20 mouse cellular contexts compared by ENCODE assay signal in the genomic region with DNA sequence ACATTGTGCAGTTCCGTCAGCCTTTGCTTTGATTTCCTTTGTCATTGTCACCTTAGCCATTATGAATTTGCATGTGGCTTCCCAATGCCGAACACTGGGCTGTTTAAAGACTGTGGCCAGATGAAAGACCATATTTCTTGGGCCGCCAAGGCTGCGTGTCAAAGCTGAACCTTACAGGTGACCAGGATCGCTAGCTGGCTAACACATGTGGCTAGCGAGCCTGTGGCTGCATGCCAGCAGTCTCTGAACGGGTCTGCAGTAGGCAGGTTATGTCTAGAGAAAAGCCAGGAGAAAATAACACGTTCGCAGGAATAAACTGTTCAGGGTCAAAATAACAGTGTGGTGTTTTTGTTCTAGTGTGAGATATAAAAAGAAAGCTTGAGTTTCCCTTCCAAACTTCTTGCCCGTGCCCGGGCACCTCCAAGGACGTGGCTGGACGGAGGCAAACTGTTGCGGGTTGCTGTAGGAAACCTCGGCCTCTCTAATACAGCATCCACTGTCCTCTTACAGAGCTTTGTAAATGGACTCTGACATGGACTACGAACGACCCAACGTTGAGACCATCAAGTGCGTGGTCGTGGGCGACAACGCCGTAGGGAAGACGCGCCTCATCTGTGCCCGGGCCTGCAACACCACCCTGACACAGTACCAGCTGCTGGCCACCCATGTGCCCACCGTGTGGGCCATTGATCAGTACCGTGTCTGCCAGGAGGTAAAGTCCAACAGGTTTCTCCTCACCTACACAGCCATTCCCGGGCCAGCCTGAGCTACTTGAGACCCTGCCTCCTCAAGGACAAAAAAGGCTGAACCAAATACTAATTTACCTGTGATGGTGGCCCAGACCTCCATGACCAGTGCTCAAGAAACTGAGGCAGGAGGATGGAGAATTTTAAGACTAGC. TPM values are rescaled to one million over a fixed set of nuclear protein-coding genes. Genes with fewer than 3 reads are reported as not detected.
DNase-seq lines count a peak whose midpoint lies in the region; ATAC-seq and TF ChIP-seq lines count a peak whose summit lies in the region.
"Had no signal": no experiment of that assay in that cellular context is flagged by ENCODE, and none has a peak within 500 bp of the region (broad histone marks: within the 10 kb centered on the region; RNA-seq: fewer than 3 reads in every experiment).

No protein-coding gene starts in this region.

- no peaks in the 10 kb centered on the region for H3K9me3 ChIP-seq in limb, embryonic 13.5 days
- no peaks in the 10 kb centered on the region for H3K9me3 ChIP-seq in limb, embryonic 10.5 days (replicated peaks)
- H3K9me3 ChIP-seq: embryonic facial prominence, embryonic 13.5 days; heart, embryonic 13.5 days; midbrain, embryonic 15.5 days had no signal

- H3K4me1 ChIP-seq in limb, embryonic 13.5 days: peaks cover 23% of the 10 kb centered on the region
- H3K4me1 ChIP-seq in limb, embryonic 10.5 days: peaks cover 14% of the 10 kb centered on the region
- H3K4me1 ChIP-seq: midbrain, embryonic 15.5 days had no signal

- no peak overlapping the region for H3K4me3 ChIP-seq in limb, embryonic 13.5 days
- H3K4me3 ChIP-seq in limb, embryonic 10.5 days: no peak overlapping the region
- H3K4me3 ChIP-seq: embryonic facial prominence, embryonic 13.5 days; heart, embryonic 13.5 days; layer of hippocampus, adult 2 months; midbrain, embryonic 15.5 days had no signal

- no peak for ATAC-seq in limb, embryonic 13.5 days (ENCODE audit: low FRiP score, low read depth)
- ATAC-seq: forebrain, embryonic 14.5 days; midbrain, embryonic 15.5 days had no signal

- WGBS in limb, embryonic 13.5 days: 76% methylated on average over 29 of the region's 29 CpGs
- WGBS in limb, embryonic 10.5 days: 91% methylated on average over 29 of the region's 29 CpGs

- no peaks in the 10 kb centered on the region for H3K27me3 ChIP-seq in limb, embryonic 13.5 days
- H3K27me3 ChIP-seq in limb, embryonic 10.5 days (ENCODE audit: low read depth, poor library complexity, severe bottlenecking): no peaks in the 10 kb centered on the region
- H3K27me3 ChIP-seq: embryonic facial prominence, embryonic 13.5 days; heart, embryonic 13.5 days; midbrain, embryonic 15.5 days had no signal

- no peak for TF ChIP-seq CTCF in brain, embryonic 14.5 days (IDR thresholded peaks at IDR 0.05; ENCODE audit: borderline replicate concordance, extremely low read depth, insufficient read depth, insufficient read length)

- DNase-seq in limb, embryonic 10.5 days (ENCODE audit: low spot score): no peak
- DNase-seq in brain, embryonic 14.5 days (ENCODE audit: low read depth): peak; percentile 18
- DNase-seq in kidney, adult 8-10 months: peak; percentile 53 to 69
- DNase-seq in natural killer cell, adult 2 months (ENCODE audit: low spot score in 2 of 2): peak; percentile 21 to 22
- no peak for DNase-seq in adipocyte (ENCODE audit: low spot score)
- no peak for DNase-seq in cerebellum, adult 9-11 months
- DNase-seq: adrenal gland, adult 8-10 months; cerebellum, postnatal 10 days; layer of hippocampus, postnatal 36 days; liver; lung, adult 18-20 months; lung, postnatal 36 days; right cerebral cortex, adult 18-20 months had no signal

- H3K4me2 ChIP-seq in limb, embryonic 13.5 days (replicated peaks): no peak overlapping the region
- H3K4me2 ChIP-seq: embryonic facial prominence, embryonic 13.5 days; heart, embryonic 13.5 days; hindbrain, embryonic 14.5 days; midbrain, embryonic 15.5 days had no signal

- H3K36me3 ChIP-seq in limb, embryonic 13.5 days: peaks cover 23% of the 10 kb centered on the region
- H3K36me3 ChIP-seq in limb, embryonic 10.5 days: peaks cover 27% of the 10 kb centered on the region
- H3K36me3 ChIP-seq: midbrain, embryonic 15.5 days had no signal

- TF ChIP-seq POLR2A in brain, embryonic 14.5 days (IDR thresholded peaks at IDR 0.05; ENCODE audit: borderline replicate concordance, extremely low read depth, insufficient read depth, insufficient read length, poor library complexity, severe bottlenecking): no peak

- no peak overlapping the region for H3K9ac ChIP-seq in limb, embryonic 13.5 days
- H3K9ac ChIP-seq: embryonic facial prominence, embryonic 13.5 days; heart, embryonic 13.5 days; hindbrain, embryonic 14.5 days; midbrain, embryonic 15.5 days had no signal

- H3K27ac ChIP-seq in limb, embryonic 13.5 days: 0 out of 2 replicates have a peak overlapping the region, but pooled peaks have one; percentile 22
- H3K27ac ChIP-seq in limb, embryonic 10.5 days: no peak overlapping the region
- H3K27ac ChIP-seq: embryonic facial prominence, embryonic 13.5 days; heart, embryonic 13.5 days; hindbrain, embryonic 14.5 days; layer of hippocampus, adult 2 months; midbrain, embryonic 15.5 days had no signal

RNA-seq across cellular contexts. Expression of gene A930033H14Rik, which starts 35.6 kb away (rescaled TPM):
- 2.7 and 3.1 TPM in 2 replicates for polyA plus RNA-seq in limb, embryonic 13.5 days (2015; fragmentation: Nextera tagmentation; extraction: Ambion mirVana)
- polyA plus RNA-seq in limb, embryonic 10.5 days (2016; fragmentation: Nextera tagmentation; extraction: Ambion mirVana): 1.0 and 1.6 TPM in 2 replicates
- polyA plus RNA-seq in brain, embryonic 14.5 days (2012; rRNA removed): 1.6 and 1.9 TPM in 2 replicates

Comparison
In these comparisons a context has a peak if more than half of its experiments do, and no peak if none do; other contexts are left out.
1. DNase-seq: peak in brain, embryonic 14.5 days (single experiment), kidney, adult 8-10 months (2 of 2) and natural killer cell, adult 2 months (2 of 2); none in limb, embryonic 10.5 days (single experiment), adipocyte (single experiment) and cerebellum, adult 9-11 months (single experiment).